Mouse (Mus musculus) right cerebral cortex, postnatal 4 days (tissue): ENCODE results near the gene Gm17349.

Experiments used
- DNase-seq: peaks from one replicate; pipeline ENCODE4 v3.0.0-alpha.2; 2022

Gm17349 gene

GRCm38 (mm10) chr15:99698533-99699085 lies 6.7 kb downstream of the Gm17349 start:
- no peak for DNase-seq

- DNase-seq, result no peak
These were observed 8.0 kb downstream of the Gm17349 start for GRCm38 (mm10) chr15:99697309-99697708.

- no peak for DNase-seq
These were observed 13.3 kb downstream of the Gm17349 start for GRCm38 (mm10) chr15:99691976-99692375.

GRCm38 (mm10) chr15:99690924-99691323 lies 14.4 kb downstream of the Gm17349 start:
- DNase-seq, result no peak

GRCm38 (mm10) chr15:99688712-99689111 lies 16.6 kb downstream of the Gm17349 start:
- DNase-seq, result no peak

- DNase-seq, result no peak
These were observed 21.1 kb downstream of the Gm17349 start for GRCm38 (mm10) chr15:99684156-99684555.

- DNase-seq, result no peak
These were observed 22.4 kb downstream of the Gm17349 start for GRCm38 (mm10) chr15:99682880-99683279.

- DNase-seq, result no peak
These were observed 26.3 kb downstream of the Gm17349 start for GRCm38 (mm10) chr15:99679008-99679407.

GRCm38 (mm10) chr15:99678063-99678800 lies 27.1 kb downstream of the Gm17349 start:
- DNase-seq, result peak; percentile 57

GRCm38 (mm10) chr15:99677089-99677488 lies 28.2 kb downstream of the Gm17349 start:
- peak; percentile 35 for DNase-seq

- no peak for DNase-seq
These were observed 30.4 kb downstream of the Gm17349 start for GRCm38 (mm10) chr15:99674866-99675265.

- DNase-seq, result no peak
These were observed 33.5 kb downstream of the Gm17349 start for GRCm38 (mm10) chr15:99671783-99672182.

- DNase-seq, result peak; percentile 68
These were observed 34.2 kb downstream of the Gm17349 start for GRCm38 (mm10) chr15:99670964-99671670.

- peak; percentile 77 for DNase-seq
These were observed 35.0 kb downstream of the Gm17349 start, which contains the start of gene Asic1 for GRCm38 (mm10) chr15:99670154-99670821. TSS of gene Asic1 (plus strand) at chr15:99670368.

GRCm38 (mm10) chr15:99669392-99669791 lies 35.9 kb downstream of the Gm17349 start:
- DNase-seq, result no peak

GRCm38 (mm10) chr15:99668881-99669280 lies 36.4 kb downstream of the Gm17349 start:
- DNase-seq, result peak; percentile 83

- DNase-seq, result no peak
These were observed 37.7 kb downstream of the Gm17349 start for GRCm38 (mm10) chr15:99667544-99667943.

- DNase-seq, result peak; percentile 67
These were observed 40.5 kb downstream of the Gm17349 start for GRCm38 (mm10) chr15:99664600-99665451.

GRCm38 (mm10) chr15:99663964-99664599 lies 41.2 kb downstream of the Gm17349 start:
- DNase-seq, result no peak

- DNase-seq, result no peak
These were observed 42.9 kb downstream of the Gm17349 start for GRCm38 (mm10) chr15:99662371-99662770.

GRCm38 (mm10) chr15:99661121-99661830 lies 44.0 kb downstream of the Gm17349 start:
- no peak for DNase-seq
